Mouse (Mus musculus): ENCODE results near the gene Saxo2. TPM values are rescaled to one million over a fixed set of nuclear protein-coding genes. Genes with fewer than 3 reads are reported as not detected.

Gene Saxo2
- total RNA-seq (2021) = 1 to 10 TPM; 3.0 to 3.3 TPM
- long read RNA-seq, experiment 1, partial matches to known transcripts = 0 of 4 reads
- long read RNA-seq, experiment 1, other reads (novel, unspliced or antisense) = 3 of 4 reads
- long read RNA-seq, experiment 2, partial matches to known transcripts = 0 of 3 reads
- long read RNA-seq, experiment 2, other reads (novel, unspliced or antisense) = 1 of 3 reads

GRCm38 (mm10) chr7:82648353-82649080 is at the start of gene Saxo2, which contains the start of gene Efl1:
Gene Saxo2 (minus strand): TSS chr7:82648528.
Gene Efl1 (plus strand): TSS chr7:82648614.
- peak; percentile 88 to 94 for DNase-seq (ENCODE audit: low spot score in 2 of 2)

GRCm38 (mm10) chr7:82697668-82698067 is 49.3 kb upstream of the Saxo2 start:
- no peak for DNase-seq (ENCODE audit: low spot score in 2 of 2)

DNA sequence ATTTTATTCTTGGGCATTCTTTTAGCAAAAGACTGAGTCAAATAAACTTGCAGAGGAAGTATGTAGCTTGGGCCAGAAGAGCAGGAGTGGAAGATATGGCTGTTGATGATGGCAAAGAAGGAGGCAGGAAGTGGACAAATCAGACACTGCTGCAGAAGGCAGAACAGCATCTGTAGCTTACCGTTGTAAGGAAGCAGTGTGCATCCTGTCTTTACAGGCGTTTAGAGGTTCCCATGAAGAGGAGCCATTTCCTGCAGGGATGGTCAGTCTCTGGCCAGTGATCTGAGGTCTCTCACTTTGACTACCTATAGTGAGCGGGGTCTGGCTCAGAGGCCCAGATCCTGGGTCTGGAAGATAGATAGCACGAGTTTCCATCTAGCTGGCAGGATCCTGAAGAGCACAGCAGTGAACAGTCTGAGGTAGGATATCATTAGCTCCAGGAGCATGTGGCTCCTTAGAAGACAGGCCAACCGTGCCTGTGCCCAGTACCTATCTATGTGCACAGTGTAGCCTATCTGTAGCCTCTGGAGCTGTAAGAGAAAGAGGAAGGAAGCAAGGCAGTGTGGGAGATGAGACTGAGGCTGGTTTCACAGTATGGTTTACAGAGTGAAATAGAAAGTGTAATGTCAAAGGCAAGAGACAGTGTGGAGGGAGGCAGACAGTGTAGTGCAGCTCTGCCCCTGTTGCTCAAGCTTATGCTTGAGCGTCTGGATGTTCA is 42.9 kb upstream of the Saxo2 start:
- DNase-seq (ENCODE audit: low spot score in 2 of 2) = no peak

- DNase-seq (ENCODE audit: low spot score in 2 of 2) = peak in 1 of 2 experiments; percentile 56
These were observed 40.4 kb upstream of the Saxo2 start for GRCm38 (mm10) chr7:82688736-82689135.

- DNase-seq (ENCODE audit: low spot score in 2 of 2) = no peak
These were observed 31.6 kb upstream of the Saxo2 start for GRCm38 (mm10) chr7:82679901-82680300.

DNA sequence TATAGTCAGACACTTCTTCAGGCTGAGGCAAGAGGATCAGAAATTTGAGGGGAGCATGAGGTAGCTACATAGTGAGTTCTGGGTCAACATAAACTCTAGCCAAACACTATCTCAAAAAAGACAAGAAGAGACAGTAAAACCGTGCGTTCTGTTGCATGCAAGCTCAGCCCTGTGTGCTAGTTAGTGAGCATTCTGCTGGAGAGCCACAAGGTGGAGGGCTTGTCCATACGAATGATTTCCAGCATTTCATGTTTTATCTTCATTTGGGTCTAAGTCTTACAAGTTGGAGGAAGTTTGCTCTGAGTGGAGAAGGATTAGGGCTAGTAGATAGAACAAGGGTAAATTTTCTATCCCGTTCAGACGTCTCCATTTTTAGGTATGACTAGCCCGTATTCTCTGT is 28.5 kb upstream of the Saxo2 start:
- DNase-seq (ENCODE audit: low spot score in 2 of 2) = no peak

DNA sequence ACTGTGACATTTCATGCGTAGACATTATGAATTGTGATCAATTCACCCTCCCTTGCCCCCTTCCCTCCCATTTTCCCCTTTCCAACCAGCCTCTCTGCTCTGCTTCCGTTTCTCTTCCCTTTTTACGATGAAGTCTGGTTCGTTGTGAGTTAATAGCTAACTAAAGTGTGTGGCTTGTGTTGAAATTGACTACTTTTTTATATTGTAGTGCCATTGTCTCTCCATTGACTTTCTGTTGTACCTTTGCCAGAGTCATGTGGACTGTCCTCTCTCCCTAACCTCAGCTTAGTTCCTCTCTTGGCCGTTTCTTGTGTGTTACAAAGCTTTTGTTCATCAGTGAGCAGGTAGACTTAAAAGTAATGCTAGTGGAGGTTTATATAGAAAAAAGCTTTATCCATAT is 27.7 kb upstream of the Saxo2 start:
- no peak for DNase-seq (ENCODE audit: low spot score in 2 of 2)

DNA sequence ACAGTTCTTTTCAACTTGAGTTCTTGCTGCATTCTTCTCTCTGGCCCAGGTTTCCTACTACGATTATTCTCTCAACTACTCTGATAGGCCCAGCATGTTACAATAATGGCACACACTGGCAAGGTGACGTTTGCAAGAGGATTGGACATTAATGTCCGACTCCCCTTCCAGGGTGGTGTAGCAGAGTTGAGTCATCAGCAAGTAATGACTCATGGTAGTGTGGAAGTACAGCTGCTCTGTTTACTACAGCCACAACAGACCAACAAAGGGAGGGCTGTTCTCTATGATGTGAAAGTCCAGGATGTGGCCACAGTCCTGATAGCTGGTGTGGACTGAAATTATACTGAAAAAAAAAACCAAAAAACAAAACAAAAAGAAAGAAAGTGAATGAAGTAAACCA is 16.3 kb upstream of the Saxo2 start:
- DNase-seq (ENCODE audit: low spot score in 2 of 2) = no peak

- no peak for DNase-seq (ENCODE audit: low spot score in 2 of 2)
These were observed 735 bp upstream of the Saxo2 start for GRCm38 (mm10) chr7:82649081-82649445.

DNA sequence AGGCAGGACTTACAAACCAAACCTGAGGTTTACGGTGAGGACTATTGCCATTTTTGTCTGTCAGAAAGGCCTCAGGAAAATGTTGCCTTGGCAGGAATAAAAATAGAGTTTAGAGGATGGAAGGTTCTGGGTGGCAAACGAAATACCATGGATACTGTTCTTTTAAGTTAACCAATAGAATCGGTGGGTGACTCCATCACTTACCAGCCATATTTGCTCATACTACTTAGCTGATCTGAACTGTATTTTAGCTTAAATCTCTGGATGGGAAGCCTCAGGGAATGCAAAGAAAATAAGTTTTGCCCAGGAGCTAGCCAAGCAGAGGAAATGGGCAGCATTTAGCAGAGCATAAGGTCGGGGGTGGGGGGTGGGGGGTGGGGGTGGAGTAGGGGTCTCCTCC is 419 bp downstream of the Saxo2 start:
- DNase-seq (ENCODE audit: low spot score in 2 of 2) = no peak

- DNase-seq (ENCODE audit: low spot score in 2 of 2) = no peak
These were observed 1.1 kb downstream of the Saxo2 start for GRCm38 (mm10) chr7:82647183-82647582.

DNA sequence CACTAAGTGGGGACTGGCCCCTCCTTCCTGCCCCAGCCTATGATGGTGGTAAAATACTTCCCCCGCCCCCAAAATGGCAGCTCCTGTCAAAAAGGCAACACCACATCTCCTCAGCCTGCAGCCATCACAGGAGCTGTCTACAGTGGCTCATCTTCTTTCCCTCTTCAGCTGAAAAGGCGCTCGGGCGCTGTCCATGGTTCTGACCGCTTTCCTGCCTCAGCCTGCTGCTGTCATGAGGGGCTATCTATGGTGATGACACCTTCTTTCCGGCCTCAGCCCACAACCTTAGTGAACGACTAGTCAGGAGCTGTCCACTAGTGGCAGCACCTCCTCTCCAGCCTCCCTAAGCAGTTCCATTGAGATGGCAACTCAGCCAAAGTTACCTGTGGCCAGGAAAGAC is 23.0 kb downstream of the Saxo2 start:
- peak; percentile 44 to 72 for DNase-seq (ENCODE audit: low spot score in 2 of 2)

- no peak for DNase-seq (ENCODE audit: low spot score in 2 of 2)
These were observed 38.7 kb downstream of the Saxo2 start for GRCm38 (mm10) chr7:82609629-82610028.

DNA sequence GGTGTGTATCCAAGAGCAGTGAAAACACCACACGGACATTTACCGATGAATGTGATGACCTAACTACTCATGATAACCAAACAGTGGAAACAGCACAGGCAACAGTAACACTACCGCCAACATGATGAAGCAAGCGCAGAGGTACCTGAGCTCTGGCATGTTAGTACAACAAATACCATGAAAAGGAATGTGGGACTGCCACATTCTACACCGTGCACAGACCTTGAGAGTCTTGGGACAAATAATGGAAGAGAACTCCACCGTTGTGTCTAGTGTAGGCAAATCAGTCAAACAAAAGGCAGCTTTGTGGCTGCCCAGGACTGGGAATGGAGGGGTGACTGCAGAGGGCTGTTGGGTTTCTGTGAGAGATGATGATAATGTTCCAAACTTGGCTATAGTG is 42.9 kb downstream of the Saxo2 start:
- no peak for DNase-seq (ENCODE audit: low spot score in 2 of 2)

GRCm38 (mm10) chr7:82602008-82602407 is 46.3 kb downstream of the Saxo2 start:
- DNase-seq (ENCODE audit: low spot score in 2 of 2) = no peak

DNA sequence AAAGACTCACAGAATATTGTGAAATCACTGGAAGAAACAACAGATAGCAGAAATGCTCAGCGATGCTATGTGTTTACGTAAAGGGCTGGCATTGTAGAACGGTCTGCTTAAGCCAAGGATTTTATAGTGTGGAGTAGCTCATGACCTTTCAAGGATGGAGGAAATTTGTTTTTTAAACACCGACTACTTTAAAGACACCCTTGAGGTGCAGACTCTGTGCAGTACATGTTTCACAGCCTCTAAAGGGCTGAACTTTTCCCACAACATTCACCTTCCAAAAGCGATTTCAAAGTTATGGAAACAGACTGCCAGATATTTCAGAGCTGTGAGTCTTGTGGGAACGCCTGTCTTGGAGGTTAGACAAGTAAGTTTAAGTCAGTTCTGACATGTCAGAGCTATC is 57.4 kb downstream of the Saxo2 start:
- DNase-seq (ENCODE audit: low spot score in 2 of 2) = no peak

Other genes starting within 250 kb of the Saxo2 start
- 10 to 100 TPM; 14.5 to 19.9 TPM for gene Efl1, start 86 bp upstream of the Saxo2 start, total RNA-seq (2021)
- gene Mex3b, start 218.8 kb upstream of the Saxo2 start, total RNA-seq (2021) = 10 to 100 TPM; 15.6 to 15.7 TPM

Measured in gastrocnemius, postnatal 4 days (tissue).